Mouse (Mus musculus): ENCODE data around the gene OR5BS1P. TPM values are rescaled to one million over a fixed set of nuclear protein-coding genes. Genes with fewer than 3 reads are reported as not detected.
"Not testable (repeated sequence)": the region's sequence is repeated elsewhere in the genome, so short reads cannot be mapped to it uniquely, and the experiment has no call there.

The OR5BS1P gene
- not detected in 2 replicates for polyA plus RNA-seq (2015; fragmentation: Nextera tagmentation; extraction: Ambion mirVana)

DNA sequence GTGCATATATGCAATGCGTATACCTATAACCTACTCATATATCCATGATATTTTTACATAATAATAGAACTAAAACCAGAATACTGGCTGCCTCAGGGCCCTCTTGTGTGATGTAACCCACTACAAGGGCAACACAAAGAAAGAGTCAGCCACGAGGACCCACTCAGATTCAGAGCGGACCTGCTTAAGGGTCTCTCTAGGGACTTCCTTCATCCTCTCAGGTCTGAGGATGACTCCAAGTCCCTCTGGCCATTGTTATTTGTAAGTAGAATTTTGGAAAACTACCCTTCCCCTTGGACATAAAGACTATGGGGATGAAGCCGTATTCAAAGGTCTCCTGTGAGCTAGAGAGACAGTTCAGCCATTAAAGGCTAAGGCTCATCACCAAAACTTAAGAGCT is at the start of gene OR5BS1P:
Gene OR5BS1P (plus strand): TSS at position 301 of the 400 bp plus-strand sequence.
- no peak for ATAC-seq (ENCODE audit: low read depth)
- Histone ChIP-seq H3K9ac (ENCODE audit: low read depth, low read length) (no peak within 1 kb of the TSS), H3K4me3 (ENCODE audit: low read depth, low read length) (no peak within 1 kb of the TSS), H3K27me3 (ENCODE audit: control insufficient read depth, insufficient read depth, low read depth, low read length) (no peaks in the 10 kb centered on the region), H3K9me3 (replicated peaks; ENCODE audit: control insufficient read depth, low read length) (no peaks in the 10 kb centered on the region), H3K4me2 (ENCODE audit: low read depth, low read length) (no peak within 1 kb of the TSS), H3K27ac (ENCODE audit: low read length) (no peak within 1 kb of the TSS), H3K36me3 (ENCODE audit: control insufficient read depth, insufficient read depth) (no peaks in the 10 kb centered on the region), H3K4me1 (ENCODE audit: control insufficient read depth, low read depth, low read length) (no peaks in the 10 kb centered on the region)
- WGBS (ENCODE audit: insufficient replicate concordance), result 68% methylated on average over 4 of the region's 4 CpGs

DNA sequence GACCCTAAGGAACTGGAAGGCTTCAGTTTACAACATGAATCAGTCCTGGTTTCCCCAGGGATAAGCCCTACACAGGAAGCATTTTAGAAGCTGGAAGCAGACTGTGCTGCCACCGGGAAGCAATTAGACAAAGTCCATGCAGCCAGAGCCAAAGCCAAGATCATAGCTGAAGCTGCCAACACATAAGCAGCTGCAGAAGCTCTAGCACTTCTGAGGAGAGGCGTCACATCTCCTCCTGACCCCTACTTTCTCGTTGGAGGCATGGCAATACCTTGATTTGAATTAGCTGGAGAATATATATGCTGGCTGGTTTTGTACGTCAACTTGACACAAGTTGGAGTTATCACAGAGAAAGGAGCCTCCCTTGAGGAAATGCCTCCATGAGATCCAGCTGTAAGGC is 48.8 kb upstream of the OR5BS1P start:
- no peak for ATAC-seq (ENCODE audit: low read depth)
- H3K4me2 ChIP-seq (ENCODE audit: low read depth, low read length), result no peak overlapping the region
- 45% methylated on average over 4 of the region's 4 CpGs for WGBS (ENCODE audit: insufficient replicate concordance)
- H3K27me3 ChIP-seq (ENCODE audit: control insufficient read depth, insufficient read depth, low read depth, low read length), result no peaks in the 10 kb centered on the region
- H3K9me3 ChIP-seq (replicated peaks; ENCODE audit: control insufficient read depth, low read length), result no peaks in the 10 kb centered on the region
- no peaks in the 10 kb centered on the region for H3K36me3 ChIP-seq (ENCODE audit: control insufficient read depth, insufficient read depth)
- H3K4me1 ChIP-seq (ENCODE audit: control insufficient read depth, low read depth, low read length), result no peaks in the 10 kb centered on the region
- no peak overlapping the region for H3K4me3 ChIP-seq (ENCODE audit: low read depth, low read length)
- H3K27ac ChIP-seq (ENCODE audit: low read length), result no peak overlapping the region
- no peak overlapping the region for H3K9ac ChIP-seq (ENCODE audit: low read depth, low read length)

GRCm38 (mm10) chr15:98424326-98424725 is 45.4 kb upstream of the OR5BS1P start:
- H3K4me3 ChIP-seq (ENCODE audit: low read depth, low read length), result no peak overlapping the region
- H3K27me3 ChIP-seq (ENCODE audit: control insufficient read depth, insufficient read depth, low read depth, low read length), result no peaks in the 10 kb centered on the region
- no peak overlapping the region for H3K9ac ChIP-seq (ENCODE audit: low read depth, low read length)
- no peaks in the 10 kb centered on the region for H3K4me1 ChIP-seq (ENCODE audit: control insufficient read depth, low read depth, low read length)
- no peak overlapping the region for H3K27ac ChIP-seq (ENCODE audit: low read length)
- H3K9me3 ChIP-seq (replicated peaks; ENCODE audit: control insufficient read depth, low read length), result no peaks in the 10 kb centered on the region
- no peak overlapping the region for H3K4me2 ChIP-seq (ENCODE audit: low read depth, low read length)
- H3K36me3 ChIP-seq (ENCODE audit: control insufficient read depth, insufficient read depth), result no peaks in the 10 kb centered on the region
- 60% methylated on average over 14 of the region's 14 CpGs for WGBS (ENCODE audit: insufficient replicate concordance)
- ATAC-seq (ENCODE audit: low read depth), result no peak

- Histone ChIP-seq H3K4me2 (ENCODE audit: low read depth, low read length) (no peak overlapping the region), H3K4me3 (ENCODE audit: low read depth, low read length) (no peak overlapping the region), H3K27me3 (ENCODE audit: control insufficient read depth, insufficient read depth, low read depth, low read length) (no peaks in the 10 kb centered on the region), H3K9me3 (replicated peaks; ENCODE audit: control insufficient read depth, low read length) (no peaks in the 10 kb centered on the region), H3K27ac (ENCODE audit: low read length) (no peak overlapping the region), H3K4me1 (ENCODE audit: control insufficient read depth, low read depth, low read length) (no peaks in the 10 kb centered on the region), H3K9ac (ENCODE audit: low read depth, low read length) (no peak overlapping the region), H3K36me3 (ENCODE audit: control insufficient read depth, insufficient read depth) (no peaks in the 10 kb centered on the region)
- WGBS (ENCODE audit: insufficient replicate concordance), result 40% methylated on average over 6 of the region's 6 CpGs
- no peak for ATAC-seq (ENCODE audit: low read depth)
These were observed 44.9 kb upstream of the OR5BS1P start for GRCm38 (mm10) chr15:98424753-98425152.

- Histone ChIP-seq H3K27me3 (ENCODE audit: control insufficient read depth, insufficient read depth, low read depth, low read length) (no peaks in the 10 kb centered on the region), H3K4me3 (ENCODE audit: low read depth, low read length) (no peak overlapping the region), H3K27ac (ENCODE audit: low read length) (no peak overlapping the region), H3K36me3 (ENCODE audit: control insufficient read depth, insufficient read depth) (no peaks in the 10 kb centered on the region), H3K9ac (ENCODE audit: low read depth, low read length) (no peak overlapping the region), H3K9me3 (replicated peaks; ENCODE audit: control insufficient read depth, low read length) (no peaks in the 10 kb centered on the region), H3K4me2 (ENCODE audit: low read depth, low read length) (no peak overlapping the region), H3K4me1 (ENCODE audit: control insufficient read depth, low read depth, low read length) (no peaks in the 10 kb centered on the region)
- ATAC-seq (ENCODE audit: low read depth), result no peak
- WGBS (ENCODE audit: insufficient replicate concordance), result 70% methylated on average over 7 of the region's 7 CpGs
These were observed 44.5 kb upstream of the OR5BS1P start for GRCm38 (mm10) chr15:98425188-98425587.

- H3K4me2 ChIP-seq (ENCODE audit: low read depth, low read length); H3K4me3 ChIP-seq (ENCODE audit: low read depth, low read length); H3K4me1 ChIP-seq (ENCODE audit: control insufficient read depth, low read depth, low read length); H3K9ac ChIP-seq (ENCODE audit: low read depth, low read length); ATAC-seq (ENCODE audit: low read depth); H3K9me3 ChIP-seq (replicated peaks; ENCODE audit: control insufficient read depth, low read length); H3K27ac ChIP-seq (ENCODE audit: low read length); H3K36me3 ChIP-seq (ENCODE audit: control insufficient read depth, insufficient read depth); H3K27me3 ChIP-seq (ENCODE audit: control insufficient read depth, insufficient read depth, low read depth, low read length): not testable (repeated sequence)
- 73% methylated on average over 5 of the region's 5 CpGs for WGBS (ENCODE audit: insufficient replicate concordance)
These were observed 38.8 kb upstream of the OR5BS1P start, which contains the start of gene Olfr282 for GRCm38 (mm10) chr15:98430925-98431324. Gene Olfr282, plus strand, starts transcription at chr15:98431225.

- no peak for ATAC-seq (ENCODE audit: low read depth)
- Histone ChIP-seq H3K4me2 (ENCODE audit: low read depth, low read length) (no peak overlapping the region), H3K4me3 (ENCODE audit: low read depth, low read length) (no peak overlapping the region), H3K27ac (ENCODE audit: low read length) (no peak overlapping the region), H3K9ac (ENCODE audit: low read depth, low read length) (no peak overlapping the region), H3K36me3 (ENCODE audit: control insufficient read depth, insufficient read depth) (no peaks in the 10 kb centered on the region), H3K27me3 (ENCODE audit: control insufficient read depth, insufficient read depth, low read depth, low read length) (no peaks in the 10 kb centered on the region), H3K4me1 (ENCODE audit: control insufficient read depth, low read depth, low read length) (no peaks in the 10 kb centered on the region), H3K9me3 (replicated peaks; ENCODE audit: control insufficient read depth, low read length) (no peaks in the 10 kb centered on the region)
- WGBS (ENCODE audit: insufficient replicate concordance), result 60% methylated on average over 3 of the region's 3 CpGs
These were observed 25.1 kb upstream of the OR5BS1P start for GRCm38 (mm10) chr15:98444561-98444960.

- Histone ChIP-seq H3K36me3 (ENCODE audit: control insufficient read depth, insufficient read depth) (no peaks in the 10 kb centered on the region), H3K9me3 (replicated peaks; ENCODE audit: control insufficient read depth, low read length) (no peaks in the 10 kb centered on the region), H3K4me1 (ENCODE audit: control insufficient read depth, low read depth, low read length) (no peaks in the 10 kb centered on the region), H3K27me3 (ENCODE audit: control insufficient read depth, insufficient read depth, low read depth, low read length) (no peaks in the 10 kb centered on the region), H3K4me3 (ENCODE audit: low read depth, low read length) (no peak overlapping the region), H3K27ac (ENCODE audit: low read length) (no peak overlapping the region), H3K4me2 (ENCODE audit: low read depth, low read length) (no peak overlapping the region), H3K9ac (ENCODE audit: low read depth, low read length) (no peak overlapping the region)
- WGBS (ENCODE audit: insufficient replicate concordance), result 57% methylated on average over 4 of the region's 4 CpGs
- ATAC-seq (ENCODE audit: low read depth), result no peak
These were observed 21.2 kb upstream of the OR5BS1P start for GRCm38 (mm10) chr15:98448521-98448920.

- H3K9ac ChIP-seq (ENCODE audit: low read depth, low read length), result no peak within 1 kb of the TSS
- no peak within 1 kb of the TSS for H3K27ac ChIP-seq (ENCODE audit: low read length)
- H3K4me1 ChIP-seq (ENCODE audit: control insufficient read depth, low read depth, low read length), result no peaks in the 10 kb centered on the region
- no peak for ATAC-seq (ENCODE audit: low read depth)
- H3K27me3 ChIP-seq (ENCODE audit: control insufficient read depth, insufficient read depth, low read depth, low read length), result no peaks in the 10 kb centered on the region
- no peak within 1 kb of the TSS for H3K4me2 ChIP-seq (ENCODE audit: low read depth, low read length)
- no peak within 1 kb of the TSS for H3K4me3 ChIP-seq (ENCODE audit: low read depth, low read length)
- H3K9me3 ChIP-seq (replicated peaks; ENCODE audit: control insufficient read depth, low read length), result no peaks in the 10 kb centered on the region
- WGBS (ENCODE audit: insufficient replicate concordance), result 73% methylated on average over 7 of the region's 7 CpGs
- H3K36me3 ChIP-seq (ENCODE audit: control insufficient read depth, insufficient read depth), result no peaks in the 10 kb centered on the region
These were observed 17.4 kb upstream of the OR5BS1P start, which contains the start of gene Olfr281 for GRCm38 (mm10) chr15:98452288-98452687. Gene Olfr281, plus strand, starts transcription at chr15:98452588.
